Mouse (Mus musculus): ENCODE data around the gene Ptf1a. TPM values are rescaled to one million over a fixed set of nuclear protein-coding genes. Genes with fewer than 3 reads are reported as not detected.

Gene Ptf1a
- polyA plus RNA-seq (2014; fragmentation: Illumina TruSeq; extraction: RNeasy Lipid Tissue Mini Kit (QIAGEN cat#74804); ENCODE audit: low read depth, low replicate concordance) = not detected

GRCm38 (mm10) chr2:19444931-19445831, at the start of gene Ptf1a:
Gene Ptf1a (plus strand): TSS chr2:19445663.

Other genes starting within 250 kb of the Ptf1a start
- not detected for gene Armc3, start 246.4 kb upstream of the Ptf1a start, polyA plus RNA-seq (2014; fragmentation: Illumina TruSeq; extraction: RNeasy Lipid Tissue Mini Kit (QIAGEN cat#74804); ENCODE audit: low read depth, low replicate concordance)
- gene Msrb2, start 74.2 kb upstream of the Ptf1a start, polyA plus RNA-seq (2014; fragmentation: Illumina TruSeq; extraction: RNeasy Lipid Tissue Mini Kit (QIAGEN cat#74804); ENCODE audit: low read depth, low replicate concordance) = 14.6 TPM
- gene 4921504E06Rik, start 108.3 kb downstream of the Ptf1a start, polyA plus RNA-seq (2014; fragmentation: Illumina TruSeq; extraction: RNeasy Lipid Tissue Mini Kit (QIAGEN cat#74804); ENCODE audit: low read depth, low replicate concordance) = not detected
- 9.0 TPM for gene Otud1, start 212.1 kb downstream of the Ptf1a start, polyA plus RNA-seq (2014; fragmentation: Illumina TruSeq; extraction: RNeasy Lipid Tissue Mini Kit (QIAGEN cat#74804); ENCODE audit: low read depth, low replicate concordance)

All from liver, adult 10 weeks (tissue).